Mouse (Mus musculus) midbrain, embryonic 10.5 days (tissue): ENCODE data around the gene Traf4. TPM values are rescaled to one million over a fixed set of nuclear protein-coding genes. Genes with fewer than 3 reads are reported as not detected.
"Not testable (repeated sequence)": the region's sequence is repeated elsewhere in the genome, so short reads cannot be mapped to it uniquely, and the experiment has no call there.

Source experiments
- DNase-seq: peaks from one replicate; pipeline ENCODE4 v3.0.0-alpha.2; 2017; ENCODE audit warnings: low spot score
- H3K27ac ChIP-seq: fragments of 300-500 bp; sonication (generic); replicated peaks from 2 replicates; pipeline ENCODE4 v1.5.1; 2016; ENCODE audit warnings: mild to moderate bottlenecking
- H3K27me3 ChIP-seq: fragments of 300-500 bp; sonication (generic); 2 replicates; pipeline ENCODE4 v1.6.1; 2016; ENCODE audit warnings: low read depth, mild to moderate bottlenecking; ENCODE audit not compliant: poor library complexity, severe bottlenecking
- H3K36me3 ChIP-seq: fragments of 300-500 bp; sonication (generic); 2 replicates; pipeline ENCODE4 v1.6.1; 2016; ENCODE audit warnings: mild to moderate bottlenecking, moderate library complexity
- H3K4me1 ChIP-seq: fragments of 300-500 bp; sonication (generic); 2 replicates; pipeline ENCODE4 v1.6.1; 2016
- H3K4me3 ChIP-seq: fragments of 300-500 bp; sonication (generic); 2 replicates; pipeline ENCODE4 v1.5.1; 2016; ENCODE audit warnings: mild to moderate bottlenecking, moderate library complexity
- H3K9me3 ChIP-seq: fragments of 300-500 bp; sonication (generic); replicated peaks from 2 replicates; pipeline ENCODE4 v1.6.1; 2016; ENCODE audit warnings: mild to moderate bottlenecking
- WGBS: fragments of 180-500 bp; shearing (Covaris S2); methylation state at CpG from one replicate; pipeline ENCODE4 v1.1.7; 2016; 5-methylcytosine and 5-hydroxymethylcytosine counted together
- polyA plus RNA-seq: library from polyadenylated mRNA; unstranded; fragments of >200 nt; fragmentation: Nextera tagmentation; extraction: Ambion mirVana; gene quantifications from 2 replicates; pipeline ENCODE4 v1.2.1, GENCODE M21; 2016

Gene Traf4
- polyA plus RNA-seq, 1 experiment from 2014 or later, result 96.3 TPM

- H3K36me3 ChIP-seq, result peaks cover 38% of the 10 kb centered on the region
- 97% methylated on average over 1 of the region's 1 CpGs for WGBS
- no peaks in the 10 kb centered on the region for H3K9me3 ChIP-seq
- H3K27me3 ChIP-seq, result no peaks in the 10 kb centered on the region; the same call in 1 of the 2 replicates
- peak within 1 kb of the TSS; percentile 55 for H3K4me3 ChIP-seq
- H3K27ac ChIP-seq, result no peak within 1 kb of the TSS
- H3K4me1 ChIP-seq, result peaks cover 42% of the 10 kb centered on the region
- no peak for DNase-seq
Measured at GRCm38 (mm10) chr11:78193113-78193512, 27.7 kb upstream of the Traf4 start, which contains the start of gene Proca1. Gene Proca1, plus strand, starts transcription at chr11:78193392.

- H3K36me3 ChIP-seq, result peaks cover 38% of the 10 kb centered on the region
- WGBS, result 74% methylated on average over 6 of the region's 6 CpGs
- no peaks in the 10 kb centered on the region for H3K9me3 ChIP-seq
- peaks cover 40% of the 10 kb centered on the region for H3K4me1 ChIP-seq
- peak overlapping the region; percentile 99 for H3K27ac ChIP-seq
- no peak for DNase-seq
- H3K4me3 ChIP-seq, result peak overlapping the region; percentile 82
- no peaks in the 10 kb centered on the region; the same call in 1 of the 2 replicates for H3K27me3 ChIP-seq
Measured at GRCm38 (mm10) chr11:78190041-78190440, 24.7 kb upstream of the Traf4 start.

- Histone ChIP-seq H3K9me3 (no peaks in the 10 kb centered on the region), H3K27me3 (no peaks in the 10 kb centered on the region; the same call in 1 of the 2 replicates), H3K27ac (peak overlapping the region; percentile 99), H3K4me3 (peak overlapping the region; percentile 82), H3K36me3 (peaks cover 38% of the 10 kb centered on the region), H3K4me1 (peaks cover 34% of the 10 kb centered on the region)
- WGBS, result under 1% methylated on average over 42 of the region's 42 CpGs
- DNase-seq, result peak; percentile 94
Measured at GRCm38 (mm10) chr11:78189234-78190040, 24.0 kb upstream of the Traf4 start.

GRCm38 (mm10) chr11:78188331-78189233 is 23.2 kb upstream of the Traf4 start, which contains the start of gene Rab34:
Gene Rab34, plus strand, starts transcription at chr11:78188430.
- Histone ChIP-seq H3K27me3 (no peaks in the 10 kb centered on the region; the same call in 1 of the 2 replicates), H3K36me3 (peaks cover 32% of the 10 kb centered on the region), H3K9me3 (no peaks in the 10 kb centered on the region), H3K4me3 (peak within 1 kb of the TSS; percentile 82), H3K4me1 (peaks cover 36% of the 10 kb centered on the region), H3K27ac (peak within 1 kb of the TSS; percentile 99)
- DNase-seq, result peak; percentile 90
- under 1% methylated on average over 80 of the region's 80 CpGs for WGBS

GRCm38 (mm10) chr11:78184702-78185101 is 19.3 kb upstream of the Traf4 start:
- H3K4me3 ChIP-seq, DNase-seq, H3K27me3 ChIP-seq, H3K27ac ChIP-seq, H3K9me3 ChIP-seq: not testable (repeated sequence)
- peaks cover 29% of the 10 kb centered on the region for H3K36me3 ChIP-seq
- whole genome bisulfite sequencing, result 94% methylated on average over 6 of the region's 6 CpGs
- peaks cover 56% of the 10 kb centered on the region for H3K4me1 ChIP-seq

- H3K4me1 ChIP-seq, result peaks cover 56% of the 10 kb centered on the region
- WGBS, result 58% methylated on average over 10 of the region's 10 CpGs
Measured at GRCm38 (mm10) chr11:78183884-78184514, 18.6 kb upstream of the Traf4 start.

GRCm38 (mm10) chr11:78182961-78183844 is 17.8 kb upstream of the Traf4 start, which contains the start of gene Rpl23a:
Gene Rpl23a, minus strand, starts transcription at chr11:78183584.
- DNase-seq, result peak; percentile 90
- peak within 1 kb of the TSS; percentile 85 for H3K4me3 ChIP-seq
- no peaks in the 10 kb centered on the region for H3K27me3 ChIP-seq
- no peaks in the 10 kb centered on the region for H3K9me3 ChIP-seq
- peak within 1 kb of the TSS; percentile 96 for H3K27ac ChIP-seq
- H3K36me3 ChIP-seq, result peaks cover 37% of the 10 kb centered on the region
- WGBS, result under 1% methylated on average over 38 of the region's 38 CpGs
- peaks cover 56% of the 10 kb centered on the region for H3K4me1 ChIP-seq

More at GRCm38 (mm10) chr11:78183884-78184514, 18.6 kb upstream of the Traf4 start:
- H3K36me3 ChIP-seq, result peaks cover 36% of the 10 kb centered on the region
- H3K9me3 ChIP-seq, result no peaks in the 10 kb centered on the region
- H3K4me3 ChIP-seq, result peak overlapping the region; percentile 85
- no peak for DNase-seq
- peak overlapping the region; percentile 96 for H3K27ac ChIP-seq
- no peaks in the 10 kb centered on the region for H3K27me3 ChIP-seq

- DNase-seq, result no peak
- H3K4me3 ChIP-seq, result peak overlapping the region; percentile 85
- peaks cover 37% of the 10 kb centered on the region for H3K36me3 ChIP-seq
- WGBS, result 9% methylated on average over 7 of the region's 7 CpGs
- peaks cover 56% of the 10 kb centered on the region for H3K4me1 ChIP-seq
- no peaks in the 10 kb centered on the region for H3K27me3 ChIP-seq
- H3K9me3 ChIP-seq, result no peaks in the 10 kb centered on the region
- H3K27ac ChIP-seq, result peak overlapping the region; percentile 96
Measured at GRCm38 (mm10) chr11:78182450-78182849, 17.1 kb upstream of the Traf4 start.

- DNase-seq, result no peak
- H3K9me3 ChIP-seq, result no peaks in the 10 kb centered on the region
- H3K27me3 ChIP-seq, result no peaks in the 10 kb centered on the region
- H3K36me3 ChIP-seq, result peaks cover 37% of the 10 kb centered on the region
- H3K4me1 ChIP-seq, result peaks cover 62% of the 10 kb centered on the region
- WGBS, result 58% methylated on average over 2 of the region's 2 CpGs
- peak overlapping the region; percentile 85 for H3K4me3 ChIP-seq
- H3K27ac ChIP-seq, result 0 out of 2 replicates have a peak overlapping the region, but pooled peaks have one; percentile 96
Measured at GRCm38 (mm10) chr11:78181830-78182357, 16.5 kb upstream of the Traf4 start.

GRCm38 (mm10) chr11:78180081-78180761 is 14.8 kb upstream of the Traf4 start:
- H3K36me3 ChIP-seq, result peaks cover 37% of the 10 kb centered on the region
- WGBS, result 81% methylated on average over 6 of the region's 6 CpGs
- no peak for DNase-seq
- peaks cover 73% of the 10 kb centered on the region for H3K4me1 ChIP-seq
- peak overlapping the region; percentile 73 for H3K4me3 ChIP-seq
- no peaks in the 10 kb centered on the region for H3K27me3 ChIP-seq
- H3K27ac ChIP-seq, result no peak overlapping the region
- no peaks in the 10 kb centered on the region for H3K9me3 ChIP-seq
